Mouse (Mus musculus) liver, embryonic 14.5 days (tissue): Measurements from ENCODE around the gene Rabgap1l.

ENCODE experiments used
- CTCF ChIP-seq: IDR thresholded peaks from 2 replicates; pipeline ENCODE4 v1.5.1; 2016; ENCODE audit warnings: antibody characterized with exemption, low read depth, control low read depth
- EP300 ChIP-seq: IDR thresholded peaks from 2 replicates; pipeline ENCODE4 v1.6.1; 2016; ENCODE audit warnings: antibody characterized with exemption, low read depth

GRCm38 (mm10) chr1:160205486-160205885 is 587.5 kb downstream of the Rabgap1l start:
- TF ChIP-seq CTCF (no peak), EP300 (no peak)
